Mouse (Mus musculus) G1E (cell line): ENCODE results near the gene Gpr183.

Experiments used
- CTCF ChIP-seq: IDR thresholded peaks from 2 replicates; pipeline ENCODE4 v1.5.1; 2012; ENCODE audit warnings: low read depth, low read length, inconsistent platforms, mixed read lengths
- GATA1 ChIP-seq: IDR thresholded peaks from 2 replicates; pipeline ENCODE4 v1.6.1; 2012; ENCODE audit warnings: borderline replicate concordance, low read length, inconsistent platforms, mixed read lengths
- GATA2 ChIP-seq: IDR thresholded peaks from 2 replicates; pipeline ENCODE4 v1.6.1; 2012; ENCODE audit warnings: low read depth, low read length, inconsistent platforms, borderline replicate concordance
- POLR2AphosphoS5 ChIP-seq: IDR thresholded peaks from 2 replicates; pipeline ENCODE4 v1.6.1; 2012; ENCODE audit warnings: low read depth, low read length, inconsistent platforms; ENCODE audit not compliant: insufficient replicate concordance
- TAL1 ChIP-seq: conservative IDR thresholded peaks from 2 replicates; pipeline ENCODE4 v1.6.1; 2012; ENCODE audit warnings: low read depth, low read length, inconsistent platforms, mixed read lengths

GRCm38 (mm10) chr14:121960997-121961396 lies 4.0 kb downstream of the Gpr183 start:
- TF ChIP-seq CTCF (no peak), GATA1 (no peak), POLR2AphosphoS5 (no peak), TAL1 (no peak), GATA2 (no peak)
